Mouse (Mus musculus): ENCODE data around the gene Hsd11b2.

DNA sequence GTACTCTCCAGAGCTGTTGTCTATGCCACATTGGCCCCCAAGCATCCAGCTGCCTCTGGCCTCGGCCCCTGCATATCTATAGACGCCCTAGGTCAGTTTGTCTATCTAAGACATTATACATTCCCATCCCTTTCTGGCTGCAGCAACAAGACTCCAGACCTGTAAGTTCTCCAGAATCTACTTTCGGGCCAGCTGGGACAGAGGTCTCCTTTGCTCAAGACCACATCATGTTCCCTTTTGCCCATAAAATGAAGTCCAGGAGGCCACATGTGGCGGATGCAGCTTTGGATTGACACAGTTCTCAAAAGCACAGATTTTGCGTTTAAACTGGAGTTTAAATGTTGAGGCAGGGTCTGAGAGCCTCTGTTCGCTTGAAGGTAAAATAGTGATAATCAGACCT is 4.4 kb upstream of the Hsd11b2 start:
- TF ChIP-seq CTCF (IDR thresholded peaks at IDR 0.05; ENCODE audit: extremely low read depth, insufficient read depth, low read length) (no peak), POLR2A (IDR thresholded peaks at IDR 0.05; ENCODE audit: extremely low read depth, insufficient read depth, low read length) (no peak)

Data from cortical plate, adult 2 months (tissue).